Mouse (Mus musculus) kidney, postnatal 0 days (tissue): Measurements from ENCODE around the gene Phyhipl. TPM values are rescaled to one million over a fixed set of nuclear protein-coding genes. Genes with fewer than 3 reads are reported as not detected.
A peak's percentile ranks its signal among the peaks of the same experiment; 100 is the strongest.

Source experiments
- ATAC-seq: fragments of 200-750 bp; cut with Nextera tagmentation; replicated peaks from 2 replicates; pipeline ENCODE4 v1.8.0; 2017; ENCODE audit warnings: low read depth, moderate number of reproducible peaks, moderate TSS enrichment, moderate library complexity; ENCODE audit not compliant: low FRiP score
- DNase-seq: peaks from one replicate; pipeline ENCODE4 v3.0.0-alpha.2; 2016; ENCODE audit warnings: low spot score
- H3K27ac ChIP-seq: fragments of 300-500 bp; sonication (generic); 2 replicates; pipeline ENCODE4 v1.5.1; 2014; ENCODE audit warnings: mild to moderate bottlenecking
- H3K27me3 ChIP-seq: fragments of 300-500 bp; sonication (generic); 2 replicates; pipeline ENCODE4 v1.6.1; 2014; ENCODE audit warnings: low read length, mixed read lengths; ENCODE audit not compliant: insufficient read depth
- H3K36me3 ChIP-seq: fragments of 300-500 bp; sonication (generic); 2 replicates; pipeline ENCODE4 v1.6.1; 2014; ENCODE audit warnings: low read length, mixed read lengths; ENCODE audit not compliant: insufficient read depth
- H3K4me1 ChIP-seq: fragments of 300-500 bp; sonication (generic); replicated peaks from 2 replicates; pipeline ENCODE4 v1.6.1; 2014; ENCODE audit warnings: antibody characterized with exemption, low read length, mixed read lengths; ENCODE audit not compliant: insufficient read depth
- H3K4me2 ChIP-seq: fragments of 300-500 bp; sonication (generic); 2 replicates; pipeline ENCODE4 v1.6.1; 2014; ENCODE audit warnings: mild to moderate bottlenecking, low read length, moderate library complexity, mixed read lengths
- H3K4me3 ChIP-seq: fragments of 300-500 bp; sonication (generic); replicated peaks from 2 replicates; pipeline ENCODE4 v1.5.1; 2014; ENCODE audit warnings: low read depth, low read length
- H3K9ac ChIP-seq: fragments of 300-500 bp; sonication (generic); 2 replicates; pipeline ENCODE4 v1.6.1; 2014; ENCODE audit warnings: low read depth, low read length
- H3K9me3 ChIP-seq: fragments of 300-500 bp; sonication (generic); replicated peaks from 2 replicates; pipeline ENCODE4 v1.6.1; 2016; ENCODE audit warnings: low read length, inconsistent platforms, mixed read lengths
- CTCF ChIP-seq: IDR thresholded peaks from 2 replicates; pipeline ENCODE4 v1.5.1; 2016; ENCODE audit warnings: antibody characterized with exemption, low read depth, mild to moderate bottlenecking, moderate library complexity
- WGBS: fragments of 180-500 bp; shearing (Covaris S2); extraction: QIAGEN DNeasy Blood & Tissue Kit; methylation state at CpG from one replicate; pipeline ENCODE4 v1.1.7; 2014; 5-methylcytosine and 5-hydroxymethylcytosine counted together
- polyA plus RNA-seq: library from polyadenylated mRNA; unstranded; fragments of >200 nt; fragmentation: Nextera tagmentation; extraction: Ambion mirVana; gene quantifications from 2 replicates; pipeline ENCODE4 v1.2.1, GENCODE M21; 2015

Gene Phyhipl
- polyA plus RNA-seq, 1 experiment from 2014 or later: 35.0 TPM

GRCm38 (mm10) chr10:70586876-70587405, 68.8 kb downstream of the Phyhipl start:
- 40% methylated on average over 3 of the region's 3 CpGs for WGBS
- TF ChIP-seq CTCF: no peak
- Histone ChIP-seq H3K4me3 (no peak overlapping the region), H3K36me3 (no peaks in the 10 kb centered on the region), H3K4me2 (no peak overlapping the region), H3K9me3 (no peaks in the 10 kb centered on the region), H3K9ac (no peak overlapping the region), H3K4me1 (no peaks in the 10 kb centered on the region), H3K27ac (no peak overlapping the region), H3K27me3 (no peaks in the 10 kb centered on the region)
- no peak; the same call in 1 of the 2 replicates for ATAC-seq
- DNase-seq: no peak

GRCm38 (mm10) chr10:70584171-70584570, 71.6 kb downstream of the Phyhipl start:
- no peaks in the 10 kb centered on the region for H3K36me3 ChIP-seq
- no peak for DNase-seq
- H3K9me3 ChIP-seq: no peaks in the 10 kb centered on the region
- no peak for ATAC-seq
- no peaks in the 10 kb centered on the region for H3K27me3 ChIP-seq
- WGBS: 80% methylated on average over 1 of the region's 1 CpGs
- H3K27ac ChIP-seq: no peak overlapping the region
- H3K9ac ChIP-seq: no peak overlapping the region
- H3K4me2 ChIP-seq: no peak overlapping the region
- TF ChIP-seq CTCF: no peak
- no peaks in the 10 kb centered on the region for H3K4me1 ChIP-seq
- no peak overlapping the region for H3K4me3 ChIP-seq

DNA sequence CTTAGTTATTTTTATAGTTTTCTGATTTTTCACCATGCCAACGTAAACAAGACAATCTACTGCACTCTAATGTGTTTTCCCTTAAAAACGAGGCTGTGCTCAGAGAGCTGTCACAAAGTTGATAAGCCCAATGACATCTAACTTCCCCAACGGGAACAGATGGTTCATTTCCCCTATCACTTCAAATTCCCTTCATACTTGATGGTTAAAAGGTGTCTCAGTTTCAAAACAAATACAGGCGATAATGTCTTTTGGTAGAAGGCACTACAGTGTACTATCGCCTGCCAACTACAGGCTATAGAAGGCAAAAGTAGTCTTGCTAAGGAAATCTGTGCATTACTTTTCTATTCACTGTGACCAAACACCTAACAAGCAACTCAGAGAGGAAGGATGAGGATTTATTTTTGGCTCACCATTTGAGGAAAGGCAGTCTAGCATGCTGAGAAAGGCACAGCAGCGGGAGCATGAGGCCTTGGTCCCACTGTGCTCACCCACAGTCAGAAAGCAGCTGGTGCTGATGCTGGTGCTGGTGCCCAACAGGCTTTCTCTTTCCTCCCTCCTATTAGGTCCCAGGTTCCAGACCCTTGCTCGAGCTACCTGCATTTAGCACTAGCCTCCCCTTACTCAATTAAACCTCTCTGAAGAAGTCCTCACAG, 74.1 kb downstream of the Phyhipl start:
- DNase-seq (no peak), ATAC-seq (no peak)
- Histone ChIP-seq H3K4me1 (no peaks in the 10 kb centered on the region), H3K9me3 (no peaks in the 10 kb centered on the region), H3K27ac (no peak overlapping the region), H3K4me2 (no peak overlapping the region), H3K27me3 (no peaks in the 10 kb centered on the region), H3K9ac (no peak overlapping the region), H3K36me3 (no peaks in the 10 kb centered on the region), H3K4me3 (no peak overlapping the region)
- WGBS: 46% methylated on average over 7 of the region's 7 CpGs
- no peak for TF ChIP-seq CTCF

DNA sequence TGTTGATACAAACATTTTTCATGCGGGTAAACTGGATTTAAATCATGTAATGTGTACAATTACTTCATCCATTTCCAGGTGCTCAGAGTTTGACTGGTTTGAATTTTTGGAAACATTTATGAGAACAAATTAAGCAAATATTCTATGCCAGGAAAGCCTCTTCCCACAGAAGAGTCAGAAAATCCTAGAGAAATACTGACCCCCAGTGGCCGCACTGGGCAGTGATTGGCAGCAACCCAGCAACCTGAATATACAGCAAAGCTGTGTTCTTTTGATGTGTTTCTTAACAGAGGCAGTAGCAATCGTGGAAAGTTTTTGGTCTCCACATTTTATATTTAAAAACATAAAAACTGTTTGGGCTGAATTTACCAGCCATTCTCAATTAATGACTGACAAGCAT, 92.1 kb downstream of the Phyhipl start:
- H3K4me1 ChIP-seq: no peaks in the 10 kb centered on the region
- H3K27ac ChIP-seq: no peak overlapping the region
- no peaks in the 10 kb centered on the region for H3K27me3 ChIP-seq
- no peaks in the 10 kb centered on the region for H3K9me3 ChIP-seq
- TF ChIP-seq CTCF: peak; percentile 89
- ATAC-seq (no peak), DNase-seq (peak; percentile 86)
- H3K4me2 ChIP-seq: no peak overlapping the region
- 30% methylated on average over 3 of the region's 3 CpGs for WGBS
- H3K36me3 ChIP-seq: peaks cover 3% of the 10 kb centered on the region; the same call in 1 of the 2 replicates
- H3K4me3 ChIP-seq: no peak overlapping the region
- no peak overlapping the region for H3K9ac ChIP-seq

DNA sequence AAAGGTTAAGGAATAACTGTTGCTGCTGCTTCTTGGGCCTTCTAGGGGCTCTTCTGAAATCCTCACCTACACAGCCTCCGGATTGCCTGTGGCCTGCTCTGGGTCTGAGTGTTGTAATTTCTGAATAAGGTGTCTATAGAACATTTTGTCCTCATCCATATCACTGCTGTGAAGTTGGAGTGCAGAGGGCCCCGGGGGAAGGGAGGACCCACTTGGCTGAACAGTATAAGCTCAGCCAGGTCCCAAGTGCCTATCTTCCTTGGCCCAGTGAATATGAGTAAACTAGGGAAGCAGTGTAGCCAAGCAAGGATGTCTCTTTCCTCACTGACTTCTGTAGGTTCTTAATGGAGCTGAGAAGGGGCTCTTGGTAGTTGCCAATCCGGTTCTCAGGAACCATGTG, 103.2 kb downstream of the Phyhipl start:
- ATAC-seq (no peak), DNase-seq (no peak)
- no peak overlapping the region for H3K4me3 ChIP-seq
- 88% methylated on average over 3 of the region's 3 CpGs for WGBS
- H3K9ac ChIP-seq: no peak overlapping the region
- H3K4me2 ChIP-seq: no peak overlapping the region
- peaks cover 8% of the 10 kb centered on the region; the same call in 1 of the 2 replicates for H3K36me3 ChIP-seq
- H3K27me3 ChIP-seq: no peaks in the 10 kb centered on the region
- H3K9me3 ChIP-seq: no peaks in the 10 kb centered on the region
- TF ChIP-seq CTCF: no peak
- H3K4me1 ChIP-seq: no peaks in the 10 kb centered on the region
- no peak overlapping the region for H3K27ac ChIP-seq

- H3K4me1 ChIP-seq: no peaks in the 10 kb centered on the region
- H3K27me3 ChIP-seq: no peaks in the 10 kb centered on the region
- H3K27ac ChIP-seq: no peak overlapping the region
- no peak overlapping the region for H3K9ac ChIP-seq
- ATAC-seq: no peak
- WGBS: 91% methylated on average over 6 of the region's 6 CpGs
- no peak for DNase-seq
- no peak overlapping the region for H3K4me3 ChIP-seq
- H3K4me2 ChIP-seq: no peak overlapping the region
- H3K9me3 ChIP-seq: no peaks in the 10 kb centered on the region
- no peak for TF ChIP-seq CTCF
- no peaks in the 10 kb centered on the region for H3K36me3 ChIP-seq
Observed at GRCm38 (mm10) chr10:70542857-70543256, 112.9 kb downstream of the Phyhipl start.
